Mouse (Mus musculus): ENCODE data around the gene Gmcl1.

The Gmcl1 gene

DNA sequence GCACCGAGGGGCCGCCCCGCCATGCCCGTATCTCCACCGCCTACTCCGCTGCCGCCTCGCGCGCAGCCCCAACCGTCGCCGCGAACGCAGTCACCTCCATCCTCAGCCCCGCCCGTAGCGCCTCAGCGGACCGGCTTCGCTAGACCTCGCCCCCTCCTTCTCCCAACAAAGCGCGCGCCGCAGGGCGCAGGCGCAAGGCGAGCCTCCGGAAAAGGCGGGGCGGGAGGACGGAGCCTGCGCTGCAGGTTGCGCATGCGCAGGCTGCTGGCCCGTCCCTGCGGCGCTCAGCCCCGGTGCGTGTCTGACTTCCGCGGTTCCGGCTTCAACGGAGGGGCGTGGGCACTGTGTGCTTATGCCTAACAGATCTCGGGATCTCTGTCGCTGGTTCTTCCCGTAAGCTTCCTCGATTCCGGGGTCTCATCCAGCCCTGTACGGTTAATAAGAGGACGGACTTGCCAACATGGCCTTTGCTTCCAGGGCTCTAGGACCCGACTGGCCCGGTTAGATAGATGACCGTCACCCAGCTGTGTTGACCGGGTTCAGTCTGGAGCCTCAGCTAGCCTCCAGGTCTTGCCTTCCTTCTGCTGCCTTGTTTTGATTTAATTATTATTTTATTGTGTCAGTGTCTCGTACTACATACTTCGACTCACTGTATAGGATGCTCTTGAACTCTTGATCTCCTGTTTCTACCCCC, at the start of gene Gmcl1:
Gmcl1 (minus strand) TSS at position 201 of the 694 bp plus-strand sequence.
- peak; percentile 89 for DNase-seq

DNA sequence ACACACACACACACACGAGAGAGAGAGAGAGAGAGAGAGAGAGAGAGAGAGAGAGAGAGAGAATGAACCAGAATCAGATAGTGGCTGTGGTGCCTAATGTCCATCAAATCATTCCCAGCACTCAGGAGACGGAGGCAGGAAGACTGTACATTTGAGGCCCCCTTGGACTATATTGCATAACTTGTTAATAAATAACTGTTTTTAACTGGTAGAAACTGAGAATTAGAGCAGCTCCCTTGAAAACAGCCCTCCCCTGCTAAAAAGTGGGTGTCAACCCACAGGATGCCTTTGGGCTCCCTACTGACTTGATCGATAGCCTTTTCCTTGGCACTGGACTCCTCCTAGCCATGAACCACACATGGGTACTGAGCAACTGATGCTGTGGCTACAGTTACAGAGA, 49.2 kb upstream of the Gmcl1 start:
- peak; percentile 31 for DNase-seq

DNA sequence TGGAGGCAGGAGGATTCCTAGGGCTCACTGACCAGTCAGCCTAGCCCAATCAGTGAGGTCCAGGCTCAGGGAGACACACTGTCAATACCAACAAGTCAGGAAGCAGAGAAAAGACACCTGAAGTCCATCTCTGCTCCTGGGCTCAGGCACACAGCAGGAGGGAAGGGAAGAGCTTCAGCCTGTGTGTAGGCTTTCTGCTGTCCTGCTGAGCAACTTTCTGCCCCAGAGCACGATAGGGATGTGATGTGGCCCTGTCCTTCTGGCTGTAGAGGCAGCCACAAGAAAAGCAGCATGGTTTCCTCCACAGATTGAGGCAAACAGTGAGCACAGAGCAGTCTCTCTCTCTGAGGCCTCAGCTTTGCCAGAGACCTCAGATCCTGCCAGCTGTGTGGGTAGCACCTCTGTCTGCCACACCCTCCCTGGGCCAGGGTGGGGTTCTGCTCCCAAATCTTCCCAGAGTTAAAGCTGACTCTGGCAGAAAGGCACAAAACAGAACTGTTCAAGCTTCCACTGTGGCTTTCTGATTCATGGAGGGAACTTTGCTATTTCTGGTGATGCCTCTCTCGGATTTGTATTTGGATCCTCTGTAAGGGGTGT, 48.3 kb upstream of the Gmcl1 start:
- no peak for DNase-seq

DNA sequence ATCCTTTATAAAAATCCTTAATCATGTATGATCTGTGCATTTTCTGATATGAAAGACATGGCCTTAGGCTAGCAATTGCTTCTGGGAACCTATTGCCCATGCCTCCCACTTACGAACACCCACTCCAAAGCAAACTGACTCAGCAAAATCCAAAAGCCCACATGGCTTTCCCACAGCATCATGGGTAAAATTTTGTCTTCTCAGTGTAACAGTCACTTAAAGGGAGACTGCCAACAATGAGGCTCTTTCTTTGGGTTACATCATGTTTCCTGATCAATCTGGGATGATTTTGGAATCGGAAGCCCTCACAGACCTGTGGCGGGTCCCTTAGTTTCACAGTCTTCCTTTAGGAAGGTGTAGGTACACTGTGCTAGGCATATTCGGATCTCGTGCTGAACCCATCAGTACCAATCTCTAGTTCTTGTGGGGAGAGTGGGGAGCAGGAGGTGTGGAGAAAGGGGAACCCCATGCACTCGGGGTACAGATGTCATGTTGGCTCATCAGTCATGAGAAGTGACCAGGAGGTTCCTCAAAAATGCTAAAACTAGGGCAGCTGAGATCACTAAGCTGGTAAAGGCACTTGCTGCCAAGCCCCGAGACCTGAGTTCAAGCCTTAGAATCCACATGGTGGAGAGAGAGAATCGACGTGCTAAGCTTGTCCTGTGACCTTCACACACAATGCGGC, 45.9 kb upstream of the Gmcl1 start:
- DNase-seq, result no peak

DNA sequence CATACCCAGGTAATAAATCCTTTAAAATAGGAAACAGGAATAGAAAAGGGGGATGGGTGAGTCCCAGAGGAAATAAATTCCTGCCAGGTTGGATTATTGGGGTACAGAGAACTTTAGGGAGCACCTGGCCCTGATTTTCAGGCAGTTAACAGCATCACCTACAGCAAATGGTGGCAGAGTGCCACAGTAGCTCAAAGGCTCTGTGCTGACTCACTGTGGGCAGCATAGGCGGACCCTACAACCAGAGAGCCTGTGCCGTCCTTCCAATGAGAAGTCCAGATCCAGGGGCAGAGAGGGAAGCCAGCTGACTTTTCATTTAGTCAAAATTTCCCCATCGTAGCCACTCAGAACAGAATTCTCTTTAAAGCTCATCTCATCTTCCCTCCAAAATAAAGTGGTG, 44.0 kb upstream of the Gmcl1 start:
- DNase-seq, result no peak

DNA sequence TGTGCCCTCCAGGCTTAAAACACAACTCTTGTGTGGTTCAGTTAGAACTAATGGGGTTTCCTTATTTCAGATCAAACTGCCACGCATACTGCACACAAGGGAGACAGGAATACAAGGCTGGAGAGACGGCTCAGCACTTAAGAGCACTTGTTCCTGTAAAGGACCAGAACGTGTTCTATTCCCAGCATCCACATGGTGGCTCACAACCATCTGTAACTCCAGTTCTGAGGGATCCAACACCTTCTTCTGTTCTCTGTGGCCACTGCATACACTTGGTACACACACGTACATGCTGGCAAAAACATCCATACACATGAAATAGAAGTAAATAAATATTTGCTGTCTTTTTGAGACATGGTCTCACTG, 43.5 kb upstream of the Gmcl1 start:
- DNase-seq, result no peak

DNA sequence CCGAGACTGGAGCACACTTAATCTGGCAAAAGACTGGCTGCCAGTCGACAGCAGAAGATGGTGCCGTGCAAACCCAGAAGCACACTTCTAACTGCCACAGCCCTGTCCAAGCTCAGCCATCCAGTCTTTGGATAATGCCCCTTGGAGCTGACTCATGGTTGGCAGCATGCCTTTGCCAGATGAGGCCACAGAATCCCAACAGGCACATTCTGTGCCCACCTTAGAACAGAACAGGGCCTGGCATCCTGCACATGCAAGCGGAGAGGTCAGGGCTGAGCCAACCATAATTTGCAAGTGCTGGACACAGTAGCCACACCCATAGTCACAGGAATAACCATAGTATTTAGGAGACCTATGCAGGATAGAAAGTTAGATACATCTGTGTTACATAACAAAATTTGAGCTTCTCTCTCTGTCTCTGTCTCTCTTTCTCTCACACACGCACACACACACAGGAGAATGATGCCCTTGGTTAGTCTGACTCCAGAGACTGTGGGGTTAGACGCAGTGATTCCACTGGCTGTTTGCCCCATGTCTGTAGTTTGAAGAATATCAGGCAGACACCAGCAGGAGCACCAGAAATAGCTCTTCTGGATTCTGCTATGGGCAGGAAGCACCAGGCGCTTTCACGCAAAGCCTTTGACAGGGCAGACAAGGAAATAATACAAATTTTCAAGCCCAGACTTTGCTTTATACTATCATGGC, 43.0 kb upstream of the Gmcl1 start:
- DNase-seq, result no peak

DNA sequence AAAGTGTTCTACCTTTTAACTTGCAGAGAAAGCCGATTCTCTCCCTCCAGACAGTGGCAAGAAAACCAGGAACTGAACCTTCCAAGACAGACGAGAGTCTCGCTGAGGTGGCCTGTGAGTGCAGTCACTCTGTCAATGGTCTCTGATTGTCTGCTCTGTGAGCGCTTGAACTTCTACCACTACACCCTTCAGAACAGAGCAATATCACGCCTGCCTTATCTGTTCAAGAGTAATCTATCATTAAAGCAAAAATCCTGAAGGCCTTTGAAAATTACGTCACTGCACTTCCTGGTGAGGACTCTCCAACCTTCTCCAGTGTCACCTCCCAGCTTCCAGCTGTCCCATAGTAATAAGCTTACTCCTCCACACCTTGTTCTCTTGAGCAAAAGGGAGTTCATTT, 41.8 kb upstream of the Gmcl1 start:
- no peak for DNase-seq

DNA sequence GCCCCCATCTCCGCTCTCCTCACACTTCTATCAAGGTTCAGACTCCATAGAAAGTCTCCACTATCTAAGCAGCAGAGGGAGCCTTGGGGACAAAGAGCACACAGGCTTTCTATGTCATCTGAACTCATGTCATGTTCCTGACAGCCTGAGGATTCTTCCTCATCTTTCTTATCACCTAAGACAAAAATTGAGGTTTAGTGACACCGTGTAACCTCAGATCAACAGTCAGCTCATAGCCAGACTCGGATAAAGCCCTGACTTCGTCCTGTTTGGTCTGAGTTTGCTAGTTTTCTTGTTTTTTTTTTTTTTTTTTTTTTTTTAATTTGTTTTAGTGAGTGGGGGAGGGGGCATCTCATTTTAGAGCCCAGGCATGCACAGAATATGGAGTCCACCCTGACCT, 40.6 kb upstream of the Gmcl1 start:
- no peak for DNase-seq

DNA sequence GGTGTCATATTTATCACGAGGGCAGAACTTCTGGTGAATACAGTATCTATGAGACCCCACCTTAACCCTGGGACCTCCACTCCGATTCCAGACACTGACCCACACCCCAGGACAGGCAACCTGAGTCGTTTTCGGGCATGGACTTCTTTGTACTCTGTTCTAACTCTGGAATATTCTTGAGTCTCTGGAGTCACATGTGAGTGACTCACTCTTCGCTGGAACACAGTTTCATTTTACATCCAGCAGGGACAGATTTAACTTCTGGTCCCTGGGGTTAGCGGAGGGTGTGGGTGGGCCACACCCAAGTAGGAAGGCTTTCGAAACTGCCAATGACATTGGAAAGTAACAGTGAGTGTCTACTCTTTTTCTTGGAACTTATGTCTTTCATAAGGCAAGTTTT, 39.4 kb upstream of the Gmcl1 start:
- DNase-seq, result no peak

DNA sequence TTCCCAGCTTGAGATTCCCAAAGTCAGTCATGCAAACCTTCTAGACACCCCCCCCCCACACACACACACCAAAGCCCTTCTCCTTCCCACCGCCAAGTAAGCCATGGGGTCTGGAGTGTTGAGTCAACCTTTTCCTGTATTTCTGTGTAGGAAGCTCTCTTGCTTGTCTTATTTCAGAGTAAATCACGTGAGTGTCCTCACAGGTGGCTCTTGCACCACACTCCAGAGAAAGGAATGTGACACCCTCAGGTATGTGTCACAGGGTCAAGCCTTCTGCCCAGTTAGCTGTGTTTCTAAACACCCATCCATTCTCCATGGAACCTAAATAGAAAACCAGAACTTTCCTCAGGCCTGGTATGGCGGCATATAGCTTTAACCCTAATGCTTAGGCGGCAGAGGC, 35.8 kb upstream of the Gmcl1 start:
- DNase-seq, result no peak

DNA sequence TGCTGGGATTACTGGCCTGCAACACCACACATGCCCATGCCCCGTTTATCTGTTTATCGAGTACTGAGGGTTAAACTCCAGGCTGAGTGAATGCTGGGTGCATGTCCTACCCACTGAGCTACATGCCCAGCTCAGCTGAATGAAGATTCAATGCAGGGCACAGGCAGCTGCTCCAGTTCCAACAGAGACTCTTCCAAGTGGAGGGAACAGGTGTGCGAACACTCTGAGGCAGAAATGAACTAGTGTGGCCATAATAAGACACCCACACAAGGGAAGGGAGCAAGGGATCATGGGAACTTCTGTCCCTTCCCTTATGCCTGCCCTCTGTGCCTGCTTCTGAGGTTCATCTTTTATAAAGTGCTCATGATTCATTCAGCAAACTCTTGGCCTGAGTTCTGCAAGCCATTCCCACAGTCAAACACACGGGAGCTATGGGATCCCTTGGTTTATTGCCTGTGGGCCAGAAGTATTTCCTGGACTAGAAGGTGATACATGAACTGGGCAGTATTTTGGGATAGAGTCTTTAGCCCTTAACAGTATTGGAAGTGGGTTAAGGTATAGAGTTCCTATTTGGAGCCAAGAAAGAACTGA, 35.1 kb upstream of the Gmcl1 start:
- DNase-seq, result no peak

DNA sequence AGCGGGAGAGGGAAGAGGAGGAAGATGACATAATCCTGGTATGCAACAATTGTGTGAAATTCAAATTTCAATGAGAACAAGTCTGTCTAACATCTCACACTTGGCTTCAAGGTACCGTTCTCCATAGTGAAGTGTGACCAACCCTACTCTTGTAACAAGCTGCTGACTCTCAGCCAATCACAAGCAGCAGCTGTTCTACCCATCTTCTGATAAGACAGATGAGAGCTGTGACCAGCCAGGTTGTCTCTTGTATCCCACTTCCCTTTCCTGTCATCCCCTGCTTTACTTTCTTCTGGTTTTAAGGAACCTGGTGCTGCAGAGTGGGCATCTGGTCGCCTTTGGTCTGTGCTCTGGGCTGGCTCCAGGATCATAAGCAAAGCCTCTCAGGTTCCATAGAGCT, 34.3 kb upstream of the Gmcl1 start:
- no peak for DNase-seq

DNA sequence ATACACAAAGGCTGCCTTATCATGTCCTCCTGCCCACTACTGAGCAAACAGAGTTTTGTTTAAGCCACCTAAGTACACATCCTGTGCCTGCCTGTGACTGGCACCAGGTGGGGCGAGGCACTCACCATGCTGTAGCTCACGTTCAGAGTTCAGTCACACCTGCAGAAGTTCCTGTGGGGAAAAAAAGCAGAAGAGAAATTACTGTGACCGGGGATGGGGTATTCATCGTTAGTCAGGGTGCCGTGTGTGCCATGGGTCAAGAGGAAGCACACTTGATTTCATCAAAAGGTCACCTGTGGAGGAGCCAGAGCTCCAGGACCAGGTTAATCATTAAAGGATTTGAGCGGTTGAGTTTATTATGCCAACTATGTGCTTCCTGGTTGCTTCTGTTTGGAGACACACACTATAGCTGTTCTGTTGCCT, 32.5 kb upstream of the Gmcl1 start:
- DNase-seq, result peak; percentile 84

DNA sequence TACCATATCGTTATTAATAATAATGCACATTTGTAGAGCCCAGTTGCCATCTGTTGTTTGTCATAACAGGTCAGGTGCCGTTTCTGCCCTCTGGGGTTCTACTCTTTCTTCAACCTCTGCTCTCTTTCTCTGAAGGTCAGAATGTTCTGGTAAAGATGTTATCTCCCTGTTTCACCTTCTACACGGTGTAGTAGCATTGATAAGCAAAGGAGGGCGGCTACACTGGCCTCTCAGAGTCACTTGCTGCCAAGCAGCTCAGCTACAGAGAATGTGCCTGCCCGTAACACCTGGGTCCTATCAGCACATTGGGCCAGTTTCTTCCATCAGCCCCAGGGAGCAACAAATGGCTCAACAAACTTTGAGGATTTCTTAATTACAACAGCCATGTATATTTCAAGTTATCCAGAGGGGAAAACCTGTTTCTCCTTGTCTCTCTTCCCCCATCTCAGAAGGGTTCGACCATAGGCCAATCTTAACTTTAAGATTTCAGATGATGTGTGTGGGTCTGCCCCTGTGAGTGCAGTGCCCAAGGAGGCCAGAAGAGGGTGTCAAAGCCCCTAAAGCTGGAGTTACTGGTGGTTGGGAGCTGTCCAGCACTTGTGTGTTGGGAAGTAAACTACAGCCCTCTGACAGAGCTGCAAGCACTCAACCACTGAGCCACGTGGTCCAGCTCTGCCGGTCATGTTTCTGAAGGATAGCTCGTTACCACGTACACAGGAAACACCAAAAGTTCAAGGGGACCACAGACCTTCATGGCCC, 21.1 kb upstream of the Gmcl1 start:
- peak; percentile 35 for DNase-seq

DNA sequence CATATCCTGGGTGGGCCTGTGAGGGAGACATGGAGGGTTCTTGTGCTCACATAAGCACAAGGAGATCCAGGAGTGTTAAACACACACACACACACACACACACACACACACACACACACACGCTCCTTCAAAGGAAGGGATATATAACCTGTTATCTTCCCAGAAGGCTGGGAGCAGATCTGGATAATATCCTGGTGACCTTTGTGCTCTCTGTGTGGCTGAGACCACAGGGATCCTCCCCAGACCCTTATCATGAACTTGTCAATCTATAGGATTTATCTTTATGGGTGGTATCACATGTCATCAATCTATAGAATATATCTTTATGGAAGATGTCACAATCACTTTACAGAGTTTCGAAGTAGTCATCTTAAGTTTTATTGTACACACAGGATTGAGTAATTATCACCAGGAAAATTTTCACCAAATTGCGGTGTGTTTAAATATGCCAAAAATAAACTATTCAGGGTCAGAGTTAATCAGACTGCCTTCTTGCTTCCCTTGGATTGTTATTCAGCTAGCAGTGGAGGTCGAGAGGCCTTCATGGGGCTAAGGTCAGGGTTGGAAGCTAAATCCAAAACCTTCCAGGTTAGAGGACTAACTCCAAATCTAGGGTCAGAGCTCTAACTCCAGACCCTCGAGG, 19.8 kb upstream of the Gmcl1 start:
- DNase-seq, result no peak

DNA sequence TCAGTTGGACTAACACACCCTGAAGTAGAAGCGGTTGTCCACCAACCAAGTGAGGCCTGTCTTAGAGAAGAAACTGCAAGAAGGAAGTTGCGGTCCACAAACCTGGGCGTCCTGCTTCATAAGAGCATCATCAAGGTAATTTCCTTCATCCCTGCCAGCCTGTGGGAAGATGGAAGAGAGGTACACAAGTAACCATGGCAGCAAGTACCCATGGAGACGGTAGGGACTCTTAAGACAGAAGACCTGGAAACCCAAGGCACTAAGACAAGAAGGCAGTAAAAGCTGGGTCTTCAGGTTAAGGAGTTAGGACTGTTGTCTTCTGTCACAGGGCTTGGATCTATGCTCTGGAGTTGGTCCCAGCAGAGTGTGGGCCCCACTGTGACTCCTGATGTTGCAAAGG, 17.8 kb upstream of the Gmcl1 start:
- DNase-seq, result no peak

DNA sequence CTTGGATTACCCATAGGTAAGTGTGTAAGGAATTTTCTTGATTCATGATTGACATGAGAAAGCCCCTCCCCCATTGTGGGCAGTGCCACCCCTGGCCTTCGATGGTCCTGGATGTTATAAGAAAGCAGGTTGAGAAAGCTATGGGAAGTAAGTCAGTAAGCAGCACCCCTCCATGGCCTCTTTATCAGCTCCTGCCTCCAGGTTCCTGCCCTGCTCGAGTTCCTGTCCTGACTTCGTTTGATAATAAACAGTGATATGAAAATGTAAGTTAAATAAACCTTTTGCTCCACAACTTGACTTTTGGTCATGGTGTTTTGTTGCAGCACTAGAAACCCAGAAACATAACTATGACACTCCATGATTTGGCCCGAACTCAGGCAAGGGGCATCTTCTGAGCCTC, 16.6 kb upstream of the Gmcl1 start:
- no peak for DNase-seq

DNA sequence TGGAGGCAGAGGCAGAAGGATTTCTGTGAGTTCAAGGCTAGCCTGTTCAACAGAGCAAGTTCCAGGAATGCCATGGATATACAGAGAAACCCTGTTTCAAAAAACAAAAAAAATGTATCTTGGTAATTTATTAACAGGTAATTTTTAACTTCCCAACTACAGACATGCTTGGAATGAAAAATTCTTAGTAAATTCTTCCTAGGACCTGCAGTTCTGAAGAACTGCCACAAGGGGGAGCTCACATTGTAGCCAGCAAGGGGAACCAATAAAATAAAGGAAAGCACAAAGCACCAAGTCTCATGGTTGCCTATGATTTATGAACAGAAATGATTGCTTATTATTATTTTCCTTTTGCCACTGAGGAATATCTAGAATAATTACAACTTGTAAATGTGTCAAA, 14.0 kb upstream of the Gmcl1 start:
- no peak for DNase-seq

DNA sequence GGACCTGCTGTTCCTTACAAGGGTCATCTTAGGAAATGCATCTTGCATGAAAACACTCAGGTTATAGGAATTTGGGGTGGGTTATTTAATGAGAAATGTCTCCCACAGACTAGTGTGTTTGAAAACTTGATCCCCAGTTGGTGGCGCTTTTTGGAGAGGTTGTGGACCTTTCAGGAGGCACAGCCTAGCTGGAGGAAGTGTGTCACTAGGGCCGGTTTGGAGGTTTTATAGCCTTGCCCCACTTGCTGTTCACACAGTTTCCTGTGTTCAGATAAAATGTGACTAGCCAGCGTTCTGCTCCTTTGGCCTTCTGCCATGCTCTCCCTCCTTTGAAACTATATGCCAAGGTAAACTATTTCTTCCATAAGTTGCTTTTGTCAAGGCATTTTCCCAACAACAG, 7.5 kb upstream of the Gmcl1 start:
- DNase-seq, result no peak

DNA sequence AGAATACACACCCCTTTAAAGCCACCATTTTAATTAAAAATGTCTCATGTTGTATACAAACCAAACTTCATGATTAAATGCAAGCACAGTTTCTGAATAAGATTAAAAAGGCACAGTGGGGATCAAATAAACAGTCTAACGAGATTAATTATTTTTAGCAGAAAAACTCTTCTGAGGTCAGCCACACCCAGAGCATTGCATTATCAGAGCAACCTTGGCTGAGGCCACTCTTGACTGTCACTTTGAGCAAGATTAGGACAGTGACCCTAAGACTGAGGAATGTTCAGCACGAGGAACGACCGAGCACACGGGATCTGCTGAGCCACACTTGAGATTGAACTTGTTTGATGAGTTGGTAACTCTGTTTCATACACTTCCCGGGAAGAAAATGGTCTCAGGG, 3.6 kb upstream of the Gmcl1 start:
- no peak for DNase-seq

DNA sequence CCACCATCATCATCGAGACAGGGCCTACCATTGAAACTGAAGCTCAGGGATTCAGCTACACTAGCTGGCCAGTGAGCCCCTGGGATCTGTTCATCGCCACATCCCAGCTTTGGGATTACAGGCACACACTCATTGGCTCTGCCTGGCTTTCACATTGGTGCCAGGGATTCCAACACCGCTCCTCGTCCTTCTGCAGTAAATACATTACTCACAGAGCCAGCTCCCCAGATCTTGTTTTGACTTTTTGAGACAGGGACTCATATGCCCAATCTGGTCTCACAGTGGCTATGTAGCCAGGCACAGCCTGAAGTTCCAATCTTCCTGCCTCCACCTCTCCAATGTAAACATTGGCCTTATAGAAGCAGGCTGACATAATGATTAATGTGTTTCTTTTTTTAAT, 3.1 kb upstream of the Gmcl1 start:
- no peak for DNase-seq
